Mouse (Mus musculus): ENCODE data around the gene L2hgdh. TPM values are rescaled to one million over a fixed set of nuclear protein-coding genes. Genes with fewer than 3 reads are reported as not detected.
A peak's percentile ranks its signal among the peaks of the same experiment; 100 is the strongest.

Gene L2hgdh
- polyA plus RNA-seq, 1 experiment from 2014 or later: 25.0 TPM

- no peaks in the 10 kb centered on the region for H3K27me3 ChIP-seq (replicated peaks; ENCODE audit: control insufficient read depth, insufficient read depth, low read length)
- peak overlapping the region; percentile 91 for H3K4me2 ChIP-seq
- peak; percentile 85 for DNase-seq (ENCODE audit: low spot score)
- H3K4me1 ChIP-seq (replicated peaks; ENCODE audit: control insufficient read depth, insufficient read depth, low read length): peaks cover 15% of the 10 kb centered on the region
- WGBS: 2% methylated on average over 52 of the region's 54 CpGs
- ATAC-seq (replicated peaks; ENCODE audit: low FRiP score): peak; percentile 87
- no peaks in the 10 kb centered on the region for H3K36me3 ChIP-seq (ENCODE audit: control insufficient read depth, insufficient read depth, low read length)
- peak overlapping the region; percentile 93 for H3K9ac ChIP-seq (ENCODE audit: low read depth, low read length)
- peak overlapping the region; percentile 98 for H3K27ac ChIP-seq (ENCODE audit: low read depth, low read length)
- H3K4me3 ChIP-seq (ENCODE audit: low read depth, low read length): peak overlapping the region; percentile 83
- no peaks in the 10 kb centered on the region for H3K9me3 ChIP-seq (ENCODE audit: control insufficient read depth, low read length)
Measured at GRCm38 (mm10) chr12:69682065-69682787, 42.4 kb downstream of the L2hgdh start.

GRCm38 (mm10) chr12:69681566-69682061, 43.1 kb downstream of the L2hgdh start, which contains the start of gene Sos2:
TSS of gene Sos2 (minus strand) at chr12:69681852.
- WGBS: 1% methylated on average over 69 of the region's 85 CpGs
- Histone ChIP-seq H3K27ac (ENCODE audit: low read depth, low read length) (peak within 1 kb of the TSS; percentile 98), H3K36me3 (ENCODE audit: control insufficient read depth, insufficient read depth, low read length) (no peaks in the 10 kb centered on the region), H3K9me3 (ENCODE audit: control insufficient read depth, low read length) (no peaks in the 10 kb centered on the region), H3K4me3 (ENCODE audit: low read depth, low read length) (peak within 1 kb of the TSS; percentile 83), H3K9ac (ENCODE audit: low read depth, low read length) (peak within 1 kb of the TSS; percentile 93), H3K27me3 (replicated peaks; ENCODE audit: control insufficient read depth, insufficient read depth, low read length) (no peaks in the 10 kb centered on the region), H3K4me1 (replicated peaks; ENCODE audit: control insufficient read depth, insufficient read depth, low read length) (peaks cover 15% of the 10 kb centered on the region), H3K4me2 (peak within 1 kb of the TSS; percentile 91)
- peak; percentile 75 for ATAC-seq (replicated peaks; ENCODE audit: low FRiP score)
- DNase-seq (ENCODE audit: low spot score): peak; percentile 73

GRCm38 (mm10) chr12:69680635-69681565, 43.8 kb downstream of the L2hgdh start:
- DNase-seq (ENCODE audit: low spot score): peak; percentile 73
- Histone ChIP-seq H3K36me3 (ENCODE audit: control insufficient read depth, insufficient read depth, low read length) (no peaks in the 10 kb centered on the region), H3K4me3 (ENCODE audit: low read depth, low read length) (peak overlapping the region; percentile 83), H3K9ac (ENCODE audit: low read depth, low read length) (peak overlapping the region; percentile 93), H3K27me3 (replicated peaks; ENCODE audit: control insufficient read depth, insufficient read depth, low read length) (no peaks in the 10 kb centered on the region), H3K4me1 (replicated peaks; ENCODE audit: control insufficient read depth, insufficient read depth, low read length) (peaks cover 15% of the 10 kb centered on the region), H3K4me2 (peak overlapping the region; percentile 91), H3K9me3 (ENCODE audit: control insufficient read depth, low read length) (no peaks in the 10 kb centered on the region), H3K27ac (ENCODE audit: low read depth, low read length) (peak overlapping the region; percentile 98)
- WGBS: under 1% methylated on average over 56 of the region's 56 CpGs
- ATAC-seq (replicated peaks; ENCODE audit: low FRiP score): peak; percentile 64

GRCm38 (mm10) chr12:69676157-69676556, 48.5 kb downstream of the L2hgdh start:
- H3K27ac ChIP-seq (ENCODE audit: low read depth, low read length): no peak overlapping the region
- DNase-seq (ENCODE audit: low spot score): no peak
- H3K4me2 ChIP-seq: no peak overlapping the region
- H3K9me3 ChIP-seq (ENCODE audit: control insufficient read depth, low read length): no peaks in the 10 kb centered on the region
- H3K4me3 ChIP-seq (ENCODE audit: low read depth, low read length): no peak overlapping the region
- H3K27me3 ChIP-seq (replicated peaks; ENCODE audit: control insufficient read depth, insufficient read depth, low read length): no peaks in the 10 kb centered on the region
- H3K36me3 ChIP-seq (ENCODE audit: control insufficient read depth, insufficient read depth, low read length): no peaks in the 10 kb centered on the region
- H3K9ac ChIP-seq (ENCODE audit: low read depth, low read length): no peak overlapping the region
- peaks cover 22% of the 10 kb centered on the region for H3K4me1 ChIP-seq (replicated peaks; ENCODE audit: control insufficient read depth, insufficient read depth, low read length)
- no peak for ATAC-seq (replicated peaks; ENCODE audit: low FRiP score)
- WGBS: 84% methylated on average over 4 of the region's 4 CpGs

- no peak overlapping the region for H3K9ac ChIP-seq (ENCODE audit: low read depth, low read length)
Measured at GRCm38 (mm10) chr12:69674576-69675537, 49.8 kb downstream of the L2hgdh start.

GRCm38 (mm10) chr12:69674176-69674575, 50.5 kb downstream of the L2hgdh start:
- 80% methylated on average over 1 of the region's 1 CpGs for WGBS
- H3K27me3 ChIP-seq (replicated peaks; ENCODE audit: control insufficient read depth, insufficient read depth, low read length): no peaks in the 10 kb centered on the region
- no peak overlapping the region for H3K27ac ChIP-seq (ENCODE audit: low read depth, low read length)
- H3K4me3 ChIP-seq (ENCODE audit: low read depth, low read length): no peak overlapping the region
- no peaks in the 10 kb centered on the region for H3K9me3 ChIP-seq (ENCODE audit: control insufficient read depth, low read length)
- ATAC-seq (replicated peaks; ENCODE audit: low FRiP score) (no peak), DNase-seq (ENCODE audit: low spot score) (no peak)
- H3K9ac ChIP-seq (ENCODE audit: low read depth, low read length): no peak overlapping the region
- peaks cover 16% of the 10 kb centered on the region; the same call in 1 of the 2 replicates for H3K4me1 ChIP-seq (replicated peaks; ENCODE audit: control insufficient read depth, insufficient read depth, low read length)
- no peak overlapping the region for H3K4me2 ChIP-seq
- H3K36me3 ChIP-seq (ENCODE audit: control insufficient read depth, insufficient read depth, low read length): no peaks in the 10 kb centered on the region

More at GRCm38 (mm10) chr12:69674576-69675537, 49.8 kb downstream of the L2hgdh start:
- Histone ChIP-seq H3K27ac (ENCODE audit: low read depth, low read length) (no peak overlapping the region), H3K4me2 (no peak overlapping the region), H3K9me3 (ENCODE audit: control insufficient read depth, low read length) (no peaks in the 10 kb centered on the region), H3K36me3 (ENCODE audit: control insufficient read depth, insufficient read depth, low read length) (no peaks in the 10 kb centered on the region), H3K4me1 (replicated peaks; ENCODE audit: control insufficient read depth, insufficient read depth, low read length) (peaks cover 16% of the 10 kb centered on the region; the same call in 1 of the 2 replicates), H3K4me3 (ENCODE audit: low read depth, low read length) (no peak overlapping the region), H3K27me3 (replicated peaks; ENCODE audit: control insufficient read depth, insufficient read depth, low read length) (no peaks in the 10 kb centered on the region)
- WGBS: 82% methylated on average over 10 of the region's 10 CpGs
- DNase-seq (ENCODE audit: low spot score) (no peak), ATAC-seq (replicated peaks; ENCODE audit: low FRiP score) (peak; percentile 66)

GRCm38 (mm10) chr12:69666721-69667120, 58.0 kb downstream of the L2hgdh start:
- Histone ChIP-seq H3K4me3 (ENCODE audit: low read depth, low read length) (no peak overlapping the region), H3K36me3 (ENCODE audit: control insufficient read depth, insufficient read depth, low read length) (no peaks in the 10 kb centered on the region), H3K27ac (ENCODE audit: low read depth, low read length) (no peak overlapping the region), H3K4me2 (no peak overlapping the region), H3K27me3 (replicated peaks; ENCODE audit: control insufficient read depth, insufficient read depth, low read length) (no peaks in the 10 kb centered on the region), H3K4me1 (replicated peaks; ENCODE audit: control insufficient read depth, insufficient read depth, low read length) (no peaks in the 10 kb centered on the region), H3K9ac (ENCODE audit: low read depth, low read length) (no peak overlapping the region), H3K9me3 (ENCODE audit: control insufficient read depth, low read length) (no peaks in the 10 kb centered on the region)
- WGBS: 91% methylated on average over 5 of the region's 5 CpGs
- DNase-seq (ENCODE audit: low spot score): no peak
- ATAC-seq (replicated peaks; ENCODE audit: low FRiP score): no peak

- ATAC-seq (replicated peaks; ENCODE audit: low FRiP score): no peak
- Histone ChIP-seq H3K27me3 (replicated peaks; ENCODE audit: control insufficient read depth, insufficient read depth, low read length) (no peaks in the 10 kb centered on the region), H3K4me2 (no peak overlapping the region), H3K36me3 (ENCODE audit: control insufficient read depth, insufficient read depth, low read length) (no peaks in the 10 kb centered on the region), H3K4me3 (ENCODE audit: low read depth, low read length) (no peak overlapping the region), H3K9ac (ENCODE audit: low read depth, low read length) (no peak overlapping the region), H3K4me1 (replicated peaks; ENCODE audit: control insufficient read depth, insufficient read depth, low read length) (no peaks in the 10 kb centered on the region), H3K27ac (ENCODE audit: low read depth, low read length) (no peak overlapping the region), H3K9me3 (ENCODE audit: control insufficient read depth, low read length) (no peaks in the 10 kb centered on the region)
- DNase-seq (ENCODE audit: low spot score): no peak
- WGBS: 91% methylated on average over 5 of the region's 5 CpGs
Measured at GRCm38 (mm10) chr12:69661658-69662057, 63.0 kb downstream of the L2hgdh start.
